Comparison of ENCODE assay signal across 8 mouse cellular contexts in genomic region chr19:28678646-28679270, GRCm38 (mm10). TPM values are rescaled to one million over a fixed set of nuclear protein-coding genes. Genes with fewer than 3 reads are reported as not detected.
DNase-seq lines count a peak whose midpoint lies in the region; ATAC-seq and TF ChIP-seq lines count a peak whose summit lies in the region.

No protein-coding gene starts in this region.

- H3K4me3 ChIP-seq in heart, postnatal 0 days (ENCODE audit: low read depth, low read length): peak overlapping the region; percentile 66
- H3K4me3 ChIP-seq in liver, embryonic 11.5 days (ENCODE audit: low read depth, low read length): peak overlapping the region; percentile 44
- H3K4me3 ChIP-seq in neural tube, embryonic 14.5 days (ENCODE audit: low read depth, low read length): peak overlapping the region; percentile 54

- H3K27me3 ChIP-seq in heart, postnatal 0 days (ENCODE audit: control insufficient read depth, insufficient read depth, low read length): peaks cover 13% of the 10 kb centered on the region; the same call in 1 of the 2 replicates
- peaks cover 41% of the 10 kb centered on the region for H3K27me3 ChIP-seq in liver, embryonic 11.5 days (replicated peaks; ENCODE audit: control insufficient read depth, insufficient read depth, low read length)
- peaks cover 28% of the 10 kb centered on the region for H3K27me3 ChIP-seq in neural tube, embryonic 14.5 days (ENCODE audit: control insufficient read depth, insufficient read depth, low read length)

- DNase-seq in adrenal gland, postnatal 10 days: peak; percentile 15
- no peak for DNase-seq in adrenal gland, adult 8-10 months
- peak; percentile 34 for DNase-seq in adipocyte (ENCODE audit: low spot score)
- peak; percentile 8 for DNase-seq in heart, postnatal 0 days (ENCODE audit: low spot score)
- DNase-seq in liver, embryonic 11.5 days (ENCODE audit: low spot score): peak; percentile 35
- no peak for DNase-seq in layer of hippocampus, postnatal 14 days (ENCODE audit: low spot score in 2 of 2)
- no peak for DNase-seq in gastrocnemius, adult 8-10 months (ENCODE audit: low spot score in 2 of 2)

- WGBS in heart, postnatal 0 days: under 1% methylated on average over 30 of the region's 30 CpGs
- WGBS in liver, embryonic 11.5 days: 1% methylated on average over 30 of the region's 30 CpGs
- WGBS in neural tube, embryonic 14.5 days: under 1% methylated on average over 30 of the region's 30 CpGs

- H3K36me3 ChIP-seq in heart, postnatal 0 days (replicated peaks; ENCODE audit: control insufficient read depth, insufficient read depth, low read length): no peaks in the 10 kb centered on the region
- no peaks in the 10 kb centered on the region for H3K36me3 ChIP-seq in liver, embryonic 11.5 days (ENCODE audit: control insufficient read depth, insufficient read depth, low read length)
- no peaks in the 10 kb centered on the region for H3K36me3 ChIP-seq in neural tube, embryonic 14.5 days (ENCODE audit: control insufficient read depth, insufficient read depth, low read length)

- H3K4me2 ChIP-seq in heart, postnatal 0 days (ENCODE audit: low read depth, low read length): peak overlapping the region; percentile 85
- H3K4me2 ChIP-seq in liver, embryonic 11.5 days: peak overlapping the region; percentile 83
- H3K4me2 ChIP-seq in neural tube, embryonic 14.5 days (ENCODE audit: low read depth, low read length): peak overlapping the region; percentile 99

- H3K4me1 ChIP-seq in heart, postnatal 0 days (ENCODE audit: control insufficient read depth, insufficient read depth): peaks cover 6% of the 10 kb centered on the region
- H3K4me1 ChIP-seq in liver, embryonic 11.5 days (replicated peaks; ENCODE audit: control insufficient read depth, insufficient read depth, low read length): no peaks in the 10 kb centered on the region
- H3K4me1 ChIP-seq in neural tube, embryonic 14.5 days (ENCODE audit: control insufficient read depth, insufficient read depth, low read length): peaks cover 12% of the 10 kb centered on the region

- no peaks in the 10 kb centered on the region for H3K9me3 ChIP-seq in heart, postnatal 0 days (replicated peaks; ENCODE audit: control insufficient read depth, low read length)
- H3K9me3 ChIP-seq in liver, embryonic 11.5 days (ENCODE audit: control insufficient read depth, low read length): no peaks in the 10 kb centered on the region
- no peaks in the 10 kb centered on the region for H3K9me3 ChIP-seq in neural tube, embryonic 14.5 days (ENCODE audit: control insufficient read depth, low read length)

- peak overlapping the region; percentile 27; the same call in 1 of the 2 replicates for H3K9ac ChIP-seq in heart, postnatal 0 days (replicated peaks; ENCODE audit: low read depth, low read length)
- no peak overlapping the region for H3K9ac ChIP-seq in liver, embryonic 11.5 days (ENCODE audit: low read depth, low read length)
- H3K9ac ChIP-seq in neural tube, embryonic 14.5 days (replicated peaks; ENCODE audit: low read depth, low read length): 0 out of 2 replicates have a peak overlapping the region, but pooled peaks have one; percentile 51

- ATAC-seq in heart, postnatal 0 days (ENCODE audit: insufficient read depth, low read depth): no peak
- ATAC-seq in liver, embryonic 11.5 days (replicated peaks; ENCODE audit: low FRiP score): no peak
- ATAC-seq in neural tube, embryonic 14.5 days (ENCODE audit: low read depth): no peak

- no peak for TF ChIP-seq EP300 in heart, postnatal 0 days (IDR thresholded peaks at IDR 0.05; ENCODE audit: low read depth)

- no peak for TF ChIP-seq CTCF in heart, postnatal 0 days (IDR thresholded peaks at IDR 0.05; ENCODE audit: low read depth)

- no peak overlapping the region for H3K27ac ChIP-seq in heart, postnatal 0 days (ENCODE audit: low read depth)
- no peak overlapping the region for H3K27ac ChIP-seq in liver, embryonic 11.5 days (ENCODE audit: low read depth, low read length)
- no peak overlapping the region for H3K27ac ChIP-seq in neural tube, embryonic 14.5 days (ENCODE audit: low read depth, low read length)

RNA-seq across cellular contexts. Expression of gene Glis3, which starts 1.1 kb away (rescaled TPM):
- 1 to 10 TPM; 6.6 to 7.5 TPM for total RNA-seq in adrenal gland, postnatal 10 days (2021)
- total RNA-seq in adrenal gland, adult 8-10 months (2022): 10 to 100 TPM in 3 of 4 experiments, 1 to 10 TPM in 1; 9.5 to 21.1 (median 14.6) TPM
- total RNA-seq in heart, postnatal 0 days (2014; rRNA removed; ENCODE audit: low replicate concordance): 8.9 and 10.0 TPM in 2 replicates
- 0.25 and 0.34 TPM in 2 replicates for polyA plus RNA-seq in heart, postnatal 0 days (2015; fragmentation: Nextera tagmentation; extraction: Ambion mirVana)
- polyA plus RNA-seq in liver, embryonic 11.5 days (2014; fragmentation: Nextera tagmentation; extraction: Ambion mirVana): 0.13 and 0.47 TPM in 2 replicates
- polyA plus RNA-seq in neural tube, embryonic 14.5 days (2014; fragmentation: Nextera tagmentation; extraction: Ambion mirVana): 2.7 and 3.3 TPM in 2 replicates
- total RNA-seq in layer of hippocampus, postnatal 14 days (2021): 10 to 100 TPM in 1 of 2 experiments, 1 to 10 TPM in 1; 8.6 to 11.8 TPM
- total RNA-seq in gastrocnemius, adult 8-10 months (2022): under 1 TPM; 0.56 to 0.85 (median 0.75) TPM

Comparison
In these comparisons a context has a peak if more than half of its experiments do, and no peak if none do; other contexts are left out.
1. DNase-seq: peak in adrenal gland, postnatal 10 days (single experiment), adipocyte (single experiment), heart, postnatal 0 days (single experiment) and liver, embryonic 11.5 days (single experiment); none in adrenal gland, adult 8-10 months (single experiment), layer of hippocampus, postnatal 14 days (0 of 2) and gastrocnemius, adult 8-10 months (0 of 2).
2. Peak in every context shown above with its lines, with median percentiles within 50 percentile points of each other: H3K4me2 ChIP-seq and H3K4me3 ChIP-seq.